Mouse (Mus musculus) spleen, adult 2 months (tissue): ENCODE results near the gene Rlbp1.

ENCODE experiments used
- CTCF ChIP-seq: fragments of 200-500 bp; IDR thresholded peaks from 2 replicates; pipeline ENCODE4 v1.5.1; 2011; ENCODE audit warnings: mild to moderate bottlenecking, inconsistent platforms; ENCODE audit not compliant: insufficient read depth, insufficient read length, insufficient replicate concordance; ENCODE audit errors: extremely low read depth
- POLR2A ChIP-seq: fragments of 200-500 bp; IDR thresholded peaks from 2 replicates; pipeline ENCODE4 v1.6.1; 2011; ENCODE audit warnings: low read depth, low read length, inconsistent platforms

GRCm38 (mm10) chr7:79375594-79375993 is 11.3 kb downstream of the Rlbp1 start:
- TF ChIP-seq POLR2A (no peak), CTCF (no peak)
